Mouse (Mus musculus): ENCODE results near the gene Ptprg. TPM values are rescaled to one million over a fixed set of nuclear protein-coding genes. Genes with fewer than 3 reads are reported as not detected.

Gene Ptprg
- polyA plus RNA-seq, 1 experiment: 22.0 TPM

DNA sequence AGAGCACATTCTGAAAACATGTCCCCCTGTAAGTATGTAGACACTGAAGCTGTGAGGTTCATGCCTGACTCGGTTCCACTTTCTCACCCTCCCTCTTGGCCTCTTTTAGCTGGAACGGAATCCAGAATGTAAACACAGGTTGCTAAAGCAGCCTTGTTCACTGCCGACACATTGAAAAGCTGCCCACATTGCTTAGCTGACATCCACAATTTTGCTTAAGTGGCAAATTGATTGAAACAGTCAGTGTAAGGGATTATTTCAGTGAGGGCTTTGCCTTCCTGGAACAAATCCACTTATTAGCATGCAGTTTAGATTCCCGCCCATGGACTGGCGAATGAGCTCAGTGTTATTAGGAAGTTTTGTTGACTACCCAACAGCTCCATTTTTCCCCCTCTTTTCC is 532.8 kb downstream of the Ptprg start:
- H3K27ac ChIP-seq (ENCODE audit: insufficient read depth, low read length): no peak overlapping the region
- 54% methylated on average over 5 of the region's 5 CpGs for WGBS
- no peak for TF ChIP-seq POLR2A (IDR thresholded peaks at IDR 0.05; ENCODE audit: borderline replicate concordance, insufficient read depth, low read length)
- no peak for TF ChIP-seq CTCF (IDR thresholded peaks at IDR 0.05; ENCODE audit: borderline replicate concordance, insufficient read depth, low read depth, low read length)

DNA sequence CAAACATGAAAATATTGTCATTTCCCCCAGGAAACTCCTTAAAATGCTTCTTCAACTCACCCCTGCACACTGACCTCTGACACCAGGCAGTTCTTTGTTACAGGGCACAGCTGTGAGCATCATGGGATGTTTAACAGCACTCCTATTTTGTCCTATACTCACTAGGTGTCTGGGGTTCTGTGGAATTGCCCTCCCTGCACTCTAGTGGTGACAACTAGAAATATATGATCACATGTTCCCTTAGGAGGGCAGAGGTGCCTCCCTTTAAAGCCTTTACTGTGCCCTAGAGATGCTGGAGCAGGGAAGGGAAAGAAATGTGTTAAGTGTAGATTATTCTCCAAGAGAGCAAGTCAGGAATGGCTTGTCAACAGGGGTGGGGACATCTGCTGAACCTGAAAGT is 536.6 kb downstream of the Ptprg start:
- H3K4me3 ChIP-seq (replicated peaks; ENCODE audit: insufficient read depth, low read depth, low read length): no peak overlapping the region
- H3K4me1 ChIP-seq (ENCODE audit: control insufficient read depth, insufficient read depth, low read length): peaks cover 4% of the 10 kb centered on the region
- no peak overlapping the region for H3K27ac ChIP-seq (ENCODE audit: insufficient read depth, low read length)
- H3K27me3 ChIP-seq (ENCODE audit: control insufficient read depth, insufficient read depth, low read length): no peaks in the 10 kb centered on the region
- DNase-seq: no peak
- TF ChIP-seq CTCF (IDR thresholded peaks at IDR 0.05; ENCODE audit: borderline replicate concordance, insufficient read depth, low read depth, low read length): no peak
- TF ChIP-seq POLR2A (IDR thresholded peaks at IDR 0.05; ENCODE audit: borderline replicate concordance, insufficient read depth, low read length): no peak

More for the DNA sequence above, 532.8 kb downstream of the Ptprg start:
- Histone ChIP-seq H3K4me3 (replicated peaks; ENCODE audit: insufficient read depth, low read depth, low read length) (no peak overlapping the region), H3K27me3 (ENCODE audit: control insufficient read depth, insufficient read depth, low read length) (no peaks in the 10 kb centered on the region), H3K4me1 (ENCODE audit: control insufficient read depth, insufficient read depth, low read length) (peaks cover 12% of the 10 kb centered on the region)
- DNase-seq: no peak

DNA sequence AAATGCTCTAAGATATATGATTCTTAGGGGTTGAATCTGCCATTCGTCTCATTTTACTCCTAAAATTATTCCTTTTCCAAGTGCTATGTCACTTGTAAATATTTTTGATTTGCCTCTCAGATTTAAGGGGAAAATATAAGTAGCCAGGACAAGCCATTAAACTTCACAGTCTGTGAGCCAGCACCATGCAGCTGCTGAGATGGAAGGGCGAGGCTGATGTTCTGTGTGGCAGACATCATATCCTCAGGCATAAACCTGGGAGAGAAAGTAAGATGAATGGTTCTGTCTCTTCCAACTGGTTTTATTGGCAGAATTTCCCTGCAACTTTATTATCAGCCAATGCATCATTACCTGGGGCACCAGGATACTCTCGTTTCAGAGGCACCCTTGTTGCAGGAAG is 538.4 kb downstream of the Ptprg start:
- DNase-seq: no peak
- no peak for TF ChIP-seq CTCF (IDR thresholded peaks at IDR 0.05; ENCODE audit: borderline replicate concordance, insufficient read depth, low read depth, low read length)
- TF ChIP-seq POLR2A (IDR thresholded peaks at IDR 0.05; ENCODE audit: borderline replicate concordance, insufficient read depth, low read length): no peak
- no peak overlapping the region for H3K4me3 ChIP-seq (replicated peaks; ENCODE audit: insufficient read depth, low read depth, low read length)
- WGBS: 93% methylated on average over 3 of the region's 3 CpGs
- no peaks in the 10 kb centered on the region for H3K27me3 ChIP-seq (ENCODE audit: control insufficient read depth, insufficient read depth, low read length)
- no peaks in the 10 kb centered on the region; the same call in 1 of the 2 replicates for H3K4me1 ChIP-seq (ENCODE audit: control insufficient read depth, insufficient read depth, low read length)
- no peak overlapping the region for H3K27ac ChIP-seq (ENCODE audit: insufficient read depth, low read length)

- no peak overlapping the region for H3K27ac ChIP-seq (ENCODE audit: insufficient read depth, low read length)
- WGBS: 90% methylated on average over 12 of the region's 12 CpGs
- H3K27me3 ChIP-seq (ENCODE audit: control insufficient read depth, insufficient read depth, low read length): no peaks in the 10 kb centered on the region
- no peak overlapping the region for H3K4me3 ChIP-seq (replicated peaks; ENCODE audit: insufficient read depth, low read depth, low read length)
- peaks cover 1% of the 10 kb centered on the region; the same call in 1 of the 2 replicates for H3K4me1 ChIP-seq (ENCODE audit: control insufficient read depth, insufficient read depth, low read length)
- TF ChIP-seq POLR2A (IDR thresholded peaks at IDR 0.05; ENCODE audit: borderline replicate concordance, insufficient read depth, low read length): no peak
- TF ChIP-seq CTCF (IDR thresholded peaks at IDR 0.05; ENCODE audit: borderline replicate concordance, insufficient read depth, low read depth, low read length): no peak
- DNase-seq: no peak
Measured at GRCm38 (mm10) chr14:12099390-12100333, 546.3 kb downstream of the Ptprg start.

DNA sequence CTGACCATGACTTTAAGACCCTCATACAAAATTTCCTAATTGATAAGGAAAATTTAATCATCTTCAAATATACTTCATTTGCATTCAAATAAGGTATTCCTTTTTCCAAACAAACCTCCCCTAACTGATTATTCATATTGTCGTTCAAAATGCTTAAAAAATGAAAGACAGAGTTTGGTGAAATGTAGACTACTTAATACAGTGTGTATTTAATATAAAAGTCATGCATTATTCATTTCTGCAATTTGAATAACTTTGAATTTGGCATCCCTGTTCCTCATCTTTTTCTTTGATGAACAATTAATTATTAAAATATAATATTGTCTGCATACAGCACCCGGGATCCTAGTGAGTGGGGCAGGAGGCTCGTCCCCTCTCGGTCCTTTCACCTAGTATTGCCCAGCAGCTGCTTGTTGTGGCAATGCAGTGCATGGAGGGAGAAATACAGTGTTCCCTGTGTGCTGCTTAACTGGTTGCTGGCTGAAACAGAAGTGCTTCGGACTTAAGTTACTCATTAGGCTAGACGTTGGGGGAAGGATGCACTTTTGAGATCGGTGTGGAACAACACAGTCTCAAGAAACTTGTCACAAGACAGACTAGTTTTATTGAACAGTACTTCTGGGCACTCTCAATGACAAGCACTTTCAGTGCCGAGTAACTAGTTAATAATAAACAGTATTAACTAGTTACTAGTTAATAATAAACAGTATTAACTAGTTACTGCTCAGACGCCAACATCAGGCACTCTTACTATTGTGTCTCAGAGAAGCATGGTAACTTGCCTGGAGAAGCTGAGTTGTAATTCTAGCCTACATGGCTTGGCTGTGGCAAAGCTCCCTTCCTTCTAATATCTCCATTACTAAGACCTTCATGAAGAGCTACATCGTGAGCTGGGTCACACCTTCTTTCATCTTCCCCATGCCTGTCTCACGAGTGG is 549.3 kb downstream of the Ptprg start:
- Histone ChIP-seq H3K27ac (ENCODE audit: insufficient read depth, low read length) (no peak overlapping the region), H3K4me1 (ENCODE audit: control insufficient read depth, insufficient read depth, low read length) (peaks cover 6% of the 10 kb centered on the region), H3K27me3 (ENCODE audit: control insufficient read depth, insufficient read depth, low read length) (no peaks in the 10 kb centered on the region), H3K4me3 (replicated peaks; ENCODE audit: insufficient read depth, low read depth, low read length) (no peak overlapping the region)
- TF ChIP-seq POLR2A (IDR thresholded peaks at IDR 0.05; ENCODE audit: borderline replicate concordance, insufficient read depth, low read length) (no peak), CTCF (IDR thresholded peaks at IDR 0.05; ENCODE audit: borderline replicate concordance, insufficient read depth, low read depth, low read length) (no peak)
- DNase-seq: no peak
- 89% methylated on average over 11 of the region's 11 CpGs for WGBS

GRCm38 (mm10) chr14:12104297-12105155 is 551.2 kb downstream of the Ptprg start:
- Histone ChIP-seq H3K27me3 (ENCODE audit: control insufficient read depth, insufficient read depth, low read length) (no peaks in the 10 kb centered on the region), H3K4me1 (ENCODE audit: control insufficient read depth, insufficient read depth, low read length) (peaks cover 6% of the 10 kb centered on the region), H3K4me3 (replicated peaks; ENCODE audit: insufficient read depth, low read depth, low read length) (no peak overlapping the region), H3K27ac (ENCODE audit: insufficient read depth, low read length) (no peak overlapping the region)
- 72% methylated on average over 12 of the region's 12 CpGs for WGBS
- DNase-seq: no peak
- no peak for TF ChIP-seq POLR2A (IDR thresholded peaks at IDR 0.05; ENCODE audit: borderline replicate concordance, insufficient read depth, low read length)
- TF ChIP-seq CTCF (IDR thresholded peaks at IDR 0.05; ENCODE audit: borderline replicate concordance, insufficient read depth, low read depth, low read length): no peak

- DNase-seq: peak in 1 of 2 experiments; percentile 10
- H3K27ac ChIP-seq (ENCODE audit: insufficient read depth, low read length): no peak overlapping the region
- no peak overlapping the region for H3K4me3 ChIP-seq (replicated peaks; ENCODE audit: insufficient read depth, low read depth, low read length)
- WGBS: 17% methylated on average over 2 of the region's 2 CpGs
- TF ChIP-seq POLR2A (IDR thresholded peaks at IDR 0.05; ENCODE audit: borderline replicate concordance, insufficient read depth, low read length): no peak
- TF ChIP-seq CTCF (IDR thresholded peaks at IDR 0.05; ENCODE audit: borderline replicate concordance, insufficient read depth, low read depth, low read length): no peak
- peaks cover 6% of the 10 kb centered on the region for H3K4me1 ChIP-seq (ENCODE audit: control insufficient read depth, insufficient read depth, low read length)
- no peaks in the 10 kb centered on the region for H3K27me3 ChIP-seq (ENCODE audit: control insufficient read depth, insufficient read depth, low read length)
Measured at GRCm38 (mm10) chr14:12105156-12105430, 551.8 kb downstream of the Ptprg start.

All from cerebellum, adult 2 months (tissue).